Mouse (Mus musculus) olfactory bulb, adult 2 months (tissue): Measurements from ENCODE around the gene Plvap. TPM values are rescaled to one million over a fixed set of nuclear protein-coding genes. Genes with fewer than 3 reads are reported as not detected.

Source experiments
- H3K27ac ChIP-seq: fragments of 200-500 bp; 2 replicates; pipeline ENCODE4 v1.5.1; 2012; ENCODE audit warnings: low read depth, low read length; ENCODE audit not compliant: insufficient read depth
- H3K4me1 ChIP-seq: fragments of 200-500 bp; 2 replicates; pipeline ENCODE4 v1.6.1; 2012; ENCODE audit warnings: low read length; ENCODE audit not compliant: control insufficient read depth, insufficient read depth
- H3K4me3 ChIP-seq: fragments of 200-500 bp; 2 replicates; pipeline ENCODE4 v1.5.1; 2012; ENCODE audit warnings: mild to moderate bottlenecking, low read depth, low read length, moderate library complexity; ENCODE audit not compliant: insufficient read depth
- CTCF ChIP-seq: fragments of 200-500 bp; IDR thresholded peaks from 2 replicates; pipeline ENCODE4 v1.5.1; 2012; ENCODE audit warnings: low read depth, mild to moderate bottlenecking, low read length, moderate library complexity; ENCODE audit not compliant: insufficient read depth
- POLR2A ChIP-seq: fragments of 200-500 bp; IDR thresholded peaks from 2 replicates; pipeline ENCODE4 v1.6.1; 2012; ENCODE audit warnings: mild to moderate bottlenecking, low read depth, low read length, moderate library complexity; ENCODE audit not compliant: insufficient read depth
- WGBS: fragments of 180-500 bp; shearing (Covaris S2); methylation state at CpG from one replicate; pipeline ENCODE4 v1.1.7; 2018; 5-methylcytosine and 5-hydroxymethylcytosine counted together
- polyA plus RNA-seq: library from polyadenylated mRNA; stranded (reverse); fragments of >200 nt; gene quantifications from 2 replicates; pipeline ENCODE4 v1.2.4, GENCODE M21; 2012; ENCODE audit warnings: low replicate concordance; ENCODE audit not compliant: missing spikeins, insufficient read depth, insufficient read length

Plvap gene
- polyA plus RNA-seq, 1 experiment = not detected

- peaks cover 6% of the 10 kb centered on the region; the same call in 1 of the 2 replicates for H3K4me1 ChIP-seq
- H3K27ac ChIP-seq = no peak overlapping the region
- no peak for TF ChIP-seq CTCF
- TF ChIP-seq POLR2A = no peak
- 73% methylated on average over 15 of the region's 15 CpGs for WGBS
- no peak overlapping the region for H3K4me3 ChIP-seq
Measured at GRCm38 (mm10) chr8:71513018-71513754, 1.6 kb upstream of the Plvap start.

GRCm38 (mm10) chr8:71509316-71509715, 2.2 kb downstream of the Plvap start:
- H3K4me1 ChIP-seq = peaks cover 8% of the 10 kb centered on the region; the same call in 1 of the 2 replicates
- TF ChIP-seq POLR2A (no peak), CTCF (no peak)
- WGBS = 74% methylated on average over 2 of the region's 2 CpGs
- no peak overlapping the region for H3K27ac ChIP-seq
- H3K4me3 ChIP-seq = no peak overlapping the region

- no peak overlapping the region for H3K27ac ChIP-seq
- TF ChIP-seq POLR2A = 0 out of 2 replicates have a peak, but pooled peaks have one; percentile 35
- TF ChIP-seq CTCF = no peak
- peaks cover 8% of the 10 kb centered on the region; the same call in 1 of the 2 replicates for H3K4me1 ChIP-seq
- peak overlapping the region; percentile 55 for H3K4me3 ChIP-seq
- WGBS = under 1% methylated on average over 61 of the region's 61 CpGs
Measured at GRCm38 (mm10) chr8:71507589-71508104, 3.9 kb downstream of the Plvap start.

- no peak for TF ChIP-seq CTCF
- no peak for TF ChIP-seq POLR2A
- 57% methylated on average over 4 of the region's 4 CpGs for WGBS
- no peak overlapping the region for H3K4me3 ChIP-seq
- no peak overlapping the region for H3K27ac ChIP-seq
- H3K4me1 ChIP-seq = peaks cover 8% of the 10 kb centered on the region; the same call in 1 of the 2 replicates
Measured at GRCm38 (mm10) chr8:71505979-71506378, 5.6 kb downstream of the Plvap start.

- TF ChIP-seq POLR2A (no peak), CTCF (no peak)
- 94% methylated on average over 4 of the region's 4 CpGs for WGBS
- H3K27ac ChIP-seq = no peak overlapping the region
- H3K4me3 ChIP-seq = no peak overlapping the region
- peaks cover 8% of the 10 kb centered on the region; the same call in 1 of the 2 replicates for H3K4me1 ChIP-seq
Measured at GRCm38 (mm10) chr8:71505326-71505725, 6.2 kb downstream of the Plvap start.

GRCm38 (mm10) chr8:71504349-71504748, 7.2 kb downstream of the Plvap start:
- H3K4me3 ChIP-seq = no peak overlapping the region
- no peak overlapping the region for H3K27ac ChIP-seq
- H3K4me1 ChIP-seq = 0 out of 2 replicates have a peak, but pooled peaks cover 5% of the 10 kb centered on the region
- WGBS = 89% methylated on average over 4 of the region's 4 CpGs
- TF ChIP-seq POLR2A = no peak
- no peak for TF ChIP-seq CTCF

GRCm38 (mm10) chr8:71498816-71499690, 12.5 kb downstream of the Plvap start:
- TF ChIP-seq CTCF = no peak
- no peak for TF ChIP-seq POLR2A
- WGBS = 55% methylated on average over 16 of the region's 16 CpGs
- Histone ChIP-seq H3K27ac (no peak overlapping the region), H3K4me3 (no peak overlapping the region), H3K4me1 (peaks cover 28% of the 10 kb centered on the region)

- 37% methylated on average over 15 of the region's 15 CpGs for WGBS
- Histone ChIP-seq H3K4me3 (no peak overlapping the region), H3K4me1 (peaks cover 28% of the 10 kb centered on the region), H3K27ac (no peak overlapping the region)
- no peak for TF ChIP-seq CTCF
- TF ChIP-seq POLR2A = no peak
Measured at GRCm38 (mm10) chr8:71497881-71498501, 13.6 kb downstream of the Plvap start.
